Mouse (Mus musculus) limb, embryonic 14.5 days (tissue): ENCODE measurements at regions not wholly inside any gene's neighbourhood (a gene's known extent, or its start where the extent isn't known, plus 50 kb on each side); places are given as distances from the start of the nearest gene placed in this dataset.

Source experiments
- ATAC-seq: fragments of 200-750 bp; cut with Nextera tagmentation; 2 replicates; pipeline ENCODE4 v1.8.0; 2017; ENCODE audit warnings: low read depth, moderate number of reproducible peaks, moderate TSS enrichment; ENCODE audit not compliant: low FRiP score
- DNase-seq: peaks from one replicate; pipeline ENCODE4 v3.0.0-alpha.2; 2015; ENCODE audit warnings: low spot score
- H3K27ac ChIP-seq: fragments of 300-500 bp; sonication (generic); replicated peaks from 2 replicates; pipeline ENCODE4 v1.5.1; 2014; ENCODE audit warnings: low read depth, mild to moderate bottlenecking, low read length, moderate library complexity, mixed read lengths
- H3K27me3 ChIP-seq: fragments of 300-500 bp; sonication (generic); 2 replicates; pipeline ENCODE4 v1.6.1; 2014; ENCODE audit warnings: low read length, mixed read lengths; ENCODE audit not compliant: control insufficient read depth, insufficient read depth
- H3K36me3 ChIP-seq: fragments of 300-500 bp; sonication (generic); 2 replicates; pipeline ENCODE4 v1.6.1; 2014; ENCODE audit warnings: mild to moderate bottlenecking, low read length, moderate library complexity, mixed read lengths; ENCODE audit not compliant: control insufficient read depth, insufficient read depth
- H3K4me1 ChIP-seq: fragments of 300-500 bp; sonication (generic); 2 replicates; pipeline ENCODE4 v1.6.1; 2014; ENCODE audit warnings: antibody characterized with exemption, low read length, mixed read lengths; ENCODE audit not compliant: control insufficient read depth, insufficient read depth
- H3K4me2 ChIP-seq: fragments of 300-500 bp; sonication (generic); replicated peaks from 2 replicates; pipeline ENCODE4 v1.6.1; 2014; ENCODE audit warnings: low read depth, mild to moderate bottlenecking, low read length, moderate library complexity; ENCODE audit not compliant: severe bottlenecking
- H3K4me3 ChIP-seq: fragments of 300-500 bp; sonication (generic); replicated peaks from 2 replicates; pipeline ENCODE4 v1.5.1; 2014; ENCODE audit warnings: low read length
- H3K9ac ChIP-seq: fragments of 300-500 bp; sonication (generic); 2 replicates; pipeline ENCODE4 v1.6.1; 2014; ENCODE audit warnings: mild to moderate bottlenecking, low read depth, low read length, moderate library complexity; ENCODE audit not compliant: severe bottlenecking
- H3K9me3 ChIP-seq: fragments of 300-500 bp; sonication (generic); 2 replicates; pipeline ENCODE4 v1.6.1; 2016; ENCODE audit warnings: low read length; ENCODE audit not compliant: control insufficient read depth
- POLR2A ChIP-seq: fragments of 200-500 bp; IDR thresholded peaks from 2 replicates; pipeline ENCODE4 v1.8.0; 2012; ENCODE audit warnings: inconsistent platforms, mild to moderate bottlenecking, moderate library complexity, borderline replicate concordance; ENCODE audit not compliant: insufficient read depth, insufficient read length; ENCODE audit errors: extremely low read depth
- WGBS: fragments of 180-500 bp; shearing (Covaris S2); extraction: QIAGEN DNeasy Blood & Tissue Kit; methylation state at CpG from one replicate; pipeline ENCODE4 v1.1.7; 2014; 5-methylcytosine and 5-hydroxymethylcytosine counted together

GRCm38 (mm10) chr1:111355435-111355834 lies 378.1 kb upstream of the Cdh19 start:
- Histone ChIP-seq H3K36me3 (no peaks in the 10 kb centered on the region), H3K4me3 (no peak overlapping the region), H3K27ac (no peak overlapping the region), H3K9ac (no peak overlapping the region), H3K9me3 (no peaks in the 10 kb centered on the region), H3K4me1 (no peaks in the 10 kb centered on the region), H3K27me3 (no peaks in the 10 kb centered on the region), H3K4me2 (no peak overlapping the region)
- WGBS: 64% methylated on average over 1 of the region's 1 CpGs
- no peak for DNase-seq
- TF ChIP-seq POLR2A: no peak
- no peak for ATAC-seq

DNA sequence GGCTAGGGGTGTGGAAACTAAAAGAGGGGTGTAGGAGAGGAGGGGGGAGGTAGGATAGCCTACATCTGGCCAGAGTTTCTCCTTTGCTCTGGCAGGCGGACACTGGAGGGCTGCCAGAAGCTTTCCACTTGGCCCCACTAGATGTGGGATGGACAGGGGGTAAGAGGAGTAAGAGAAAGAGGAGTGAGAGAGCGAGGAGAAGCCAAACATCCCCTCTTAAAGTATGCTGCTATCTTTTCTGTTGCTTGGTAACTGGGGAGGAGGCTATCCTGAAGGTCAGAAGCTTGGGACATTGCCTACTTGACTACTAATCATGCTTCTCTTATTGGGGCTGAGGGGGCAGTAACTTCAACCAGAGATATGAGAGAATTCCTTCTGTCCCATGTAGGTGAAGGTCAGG lies 360.5 kb upstream of the Cdh19 start:
- H3K9me3 ChIP-seq: no peaks in the 10 kb centered on the region
- TF ChIP-seq POLR2A: no peak
- H3K4me2 ChIP-seq: no peak overlapping the region
- no peaks in the 10 kb centered on the region for H3K4me1 ChIP-seq
- no peak overlapping the region for H3K4me3 ChIP-seq
- no peaks in the 10 kb centered on the region for H3K36me3 ChIP-seq
- H3K27me3 ChIP-seq: no peaks in the 10 kb centered on the region
- ATAC-seq: no peak
- WGBS: 56% methylated on average over 2 of the region's 2 CpGs
- no peak for DNase-seq
- H3K27ac ChIP-seq: no peak overlapping the region
- no peak overlapping the region for H3K9ac ChIP-seq

- Histone ChIP-seq H3K4me2 (no peak overlapping the region), H3K27me3 (no peaks in the 10 kb centered on the region), H3K4me3 (no peak overlapping the region), H3K9me3 (no peaks in the 10 kb centered on the region), H3K36me3 (no peaks in the 10 kb centered on the region), H3K9ac (no peak overlapping the region), H3K4me1 (no peaks in the 10 kb centered on the region), H3K27ac (no peak overlapping the region)
- no peak for TF ChIP-seq POLR2A
- 91% methylated on average over 11 of the region's 11 CpGs for WGBS
- DNase-seq (no peak), ATAC-seq (no peak)
These were observed 324.9 kb upstream of the Cdh19 start for GRCm38 (mm10) chr1:111302268-111302667.

DNA sequence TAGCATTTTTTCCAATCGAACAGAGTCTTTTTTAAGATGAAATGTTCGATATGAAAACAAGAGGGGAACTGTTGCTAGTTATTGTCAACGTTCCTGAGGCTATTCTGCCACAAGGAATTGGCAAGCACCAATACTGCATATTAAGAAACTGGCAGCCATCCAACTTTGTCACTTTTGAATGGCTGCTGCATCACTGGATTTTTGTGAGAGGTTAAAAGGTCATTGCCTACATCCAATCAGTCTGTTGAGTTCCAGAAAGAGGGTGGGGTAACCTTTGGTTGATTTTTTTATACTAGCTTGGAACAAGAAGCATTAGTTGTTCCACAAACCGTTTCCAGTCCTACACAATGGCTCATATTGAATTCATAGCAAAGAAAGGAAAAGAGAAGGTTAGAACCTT lies 309.0 kb upstream of the Cdh19 start:
- no peak for TF ChIP-seq POLR2A
- Histone ChIP-seq H3K9ac (no peak overlapping the region), H3K36me3 (no peaks in the 10 kb centered on the region), H3K4me3 (no peak overlapping the region), H3K4me2 (no peak overlapping the region), H3K4me1 (no peaks in the 10 kb centered on the region), H3K27me3 (no peaks in the 10 kb centered on the region), H3K27ac (0 out of 2 replicates have a peak overlapping the region, but pooled peaks have one; percentile 13), H3K9me3 (no peaks in the 10 kb centered on the region)
- DNase-seq (peak; percentile 81), ATAC-seq (peak; percentile 57; the same call in 1 of the 2 replicates)
- 47% methylated on average over 4 of the region's 4 CpGs for WGBS

GRCm38 (mm10) chr1:111285916-111286315 lies 308.5 kb upstream of the Cdh19 start:
- Histone ChIP-seq H3K9me3 (no peaks in the 10 kb centered on the region), H3K4me1 (no peaks in the 10 kb centered on the region), H3K27ac (no peak overlapping the region), H3K4me2 (no peak overlapping the region), H3K36me3 (no peaks in the 10 kb centered on the region), H3K27me3 (no peaks in the 10 kb centered on the region), H3K9ac (no peak overlapping the region), H3K4me3 (no peak overlapping the region)
- no peak for TF ChIP-seq POLR2A
- ATAC-seq: no peak
- no peak for DNase-seq
- WGBS: 67% methylated on average over 3 of the region's 3 CpGs

GRCm38 (mm10) chr1:111242814-111243213 lies 265.4 kb upstream of the Cdh19 start:
- no peak for ATAC-seq

More at GRCm38 (mm10) chr1:111242814-111243213, 265.4 kb upstream of the Cdh19 start:
- no peak for TF ChIP-seq POLR2A
- H3K4me3 ChIP-seq: no peak overlapping the region
- no peak for DNase-seq
- H3K9ac ChIP-seq: no peak overlapping the region
- H3K9me3 ChIP-seq: no peaks in the 10 kb centered on the region
- H3K27ac ChIP-seq: no peak overlapping the region
- H3K4me2 ChIP-seq: no peak overlapping the region
- no peaks in the 10 kb centered on the region for H3K4me1 ChIP-seq
- H3K27me3 ChIP-seq: no peaks in the 10 kb centered on the region
- H3K36me3 ChIP-seq: no peaks in the 10 kb centered on the region
